Mouse (Mus musculus) NIH3T3 (cell line): Measurements from ENCODE around the gene Shkbp1.
A peak's percentile ranks its signal among the peaks of the same experiment; 100 is the strongest.

ENCODE experiments used
- DNase-seq: peaks from one replicate; pipeline ENCODE4 v3.0.0-alpha.2; 2012; ENCODE audit warnings: low read depth

Shkbp1 gene

DNA sequence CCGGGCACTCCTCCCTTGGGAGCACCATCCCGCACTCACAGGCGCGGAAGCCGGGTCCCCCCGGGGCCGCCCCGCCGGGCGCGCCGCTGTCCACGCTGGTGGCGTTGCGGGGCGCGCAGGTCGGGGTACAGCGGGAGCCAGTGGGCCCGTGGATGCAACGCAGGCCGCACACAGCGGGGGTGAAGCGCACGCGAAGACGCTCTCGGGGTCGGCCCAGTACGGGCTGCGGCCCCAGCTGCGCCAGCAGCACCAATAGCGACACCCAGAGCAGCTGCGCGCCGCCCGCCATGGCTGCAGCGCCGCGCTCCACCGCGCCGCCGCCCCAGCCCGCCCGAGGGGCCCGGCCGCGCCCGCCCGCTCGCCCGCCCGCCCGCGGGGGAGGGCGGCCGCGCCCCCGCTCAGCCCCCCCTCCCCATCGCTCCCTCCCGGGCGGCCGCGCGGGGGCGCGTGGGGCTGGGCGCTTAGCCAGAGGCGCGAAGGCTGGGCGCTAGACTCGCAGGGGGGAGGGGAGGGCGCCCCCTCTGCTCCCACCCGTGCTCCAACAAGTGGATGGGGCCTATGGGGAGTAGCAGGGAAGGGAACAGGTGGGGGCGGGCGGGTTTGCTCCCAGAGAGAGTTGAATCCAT, 22.4 kb downstream of the Shkbp1 start:
- DNase-seq: peak; percentile 32

- peak; percentile 91 for DNase-seq
Measured at GRCm38 (mm10) chr7:27332353-27333199, 23.2 kb downstream of the Shkbp1 start.

GRCm38 (mm10) chr7:27331854-27332253, 24.0 kb downstream of the Shkbp1 start:
- DNase-seq: peak; percentile 38

DNA sequence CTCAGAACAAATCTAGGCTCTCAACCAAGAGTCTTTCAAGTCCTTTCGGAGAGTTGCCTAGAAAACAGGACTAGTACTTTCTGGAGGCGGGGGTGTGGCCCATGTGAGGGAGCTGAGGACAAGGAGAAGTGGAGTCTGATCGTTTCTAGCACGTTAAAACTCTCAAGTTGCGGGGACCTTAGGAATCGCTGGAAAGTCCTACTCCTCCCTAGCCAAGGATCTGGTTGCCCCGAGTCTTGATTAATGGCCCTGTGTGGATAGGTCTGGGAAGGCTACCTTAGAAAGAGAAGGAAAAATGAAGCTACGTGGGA, 24.3 kb downstream of the Shkbp1 start:
- DNase-seq: peak; percentile 64

DNA sequence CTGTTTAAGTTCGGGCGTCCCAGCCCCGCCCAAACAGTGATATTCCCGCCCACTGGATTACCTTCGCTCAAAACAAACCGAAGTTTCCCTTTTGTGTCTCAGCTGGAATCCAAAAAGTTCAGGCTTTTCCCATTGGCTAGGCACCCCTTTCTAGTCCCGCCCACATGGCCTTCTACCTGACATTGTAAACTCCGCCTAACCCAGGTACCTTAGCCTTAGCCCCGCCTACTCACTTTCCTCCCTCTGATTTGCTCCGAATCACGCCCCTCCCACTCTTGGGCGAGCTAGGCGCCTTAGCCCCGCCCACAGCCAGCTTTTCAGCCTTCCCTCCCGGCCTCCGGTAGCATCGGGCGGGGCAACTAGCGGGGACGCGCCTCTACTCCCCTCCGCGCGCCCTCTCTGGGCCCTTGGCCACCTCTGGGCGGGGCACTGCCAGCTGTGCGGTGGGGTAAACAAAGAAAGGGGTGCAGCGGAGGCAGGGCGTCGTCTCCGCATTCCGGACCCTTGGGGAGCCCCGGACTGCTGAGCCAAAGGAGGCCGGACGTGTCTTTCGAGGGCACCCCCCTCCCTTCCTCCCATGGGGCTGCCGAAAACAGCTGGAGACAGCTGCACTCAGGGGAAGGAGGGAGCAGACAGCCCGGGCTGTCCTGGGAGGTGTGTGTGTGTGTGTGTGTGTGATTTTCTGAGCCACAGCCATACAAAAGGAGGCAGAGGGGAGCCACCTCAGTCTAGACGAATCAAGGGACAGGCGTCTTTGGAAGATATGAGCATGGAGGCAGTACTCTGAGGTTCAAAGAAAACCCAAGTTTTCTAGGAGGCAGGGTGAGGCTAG, 24.9 kb downstream of the Shkbp1 start:
- DNase-seq: peak; percentile 98

GRCm38 (mm10) chr7:27329981-27330380, 25.8 kb downstream of the Shkbp1 start:
- no peak for DNase-seq

GRCm38 (mm10) chr7:27329326-27329947, 26.4 kb downstream of the Shkbp1 start:
- peak; percentile 41 for DNase-seq

GRCm38 (mm10) chr7:27328648-27329047, 27.2 kb downstream of the Shkbp1 start:
- DNase-seq: no peak

DNA sequence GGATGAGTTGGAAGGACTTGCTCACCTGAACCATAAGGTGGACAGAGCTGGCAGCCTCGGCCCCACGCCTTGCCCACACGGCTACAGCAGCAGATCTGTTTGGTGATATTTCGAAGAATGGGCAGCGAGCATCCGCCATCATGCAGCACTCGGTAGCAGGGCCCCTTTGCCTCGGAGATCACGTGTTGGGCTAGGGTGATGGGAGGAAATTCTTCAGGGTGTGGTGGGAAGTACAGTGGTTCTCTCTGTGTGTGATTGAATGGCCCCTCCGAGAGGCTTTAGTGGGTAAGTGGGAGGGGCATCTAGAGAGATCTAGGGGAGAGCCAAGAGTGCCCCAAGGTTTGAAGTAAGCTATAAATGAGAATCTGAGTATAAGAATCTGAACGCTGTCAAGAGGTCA, 27.7 kb downstream of the Shkbp1 start:
- no peak for DNase-seq

- no peak for DNase-seq
Measured at GRCm38 (mm10) chr7:27327500-27327899, 28.3 kb downstream of the Shkbp1 start.

DNA sequence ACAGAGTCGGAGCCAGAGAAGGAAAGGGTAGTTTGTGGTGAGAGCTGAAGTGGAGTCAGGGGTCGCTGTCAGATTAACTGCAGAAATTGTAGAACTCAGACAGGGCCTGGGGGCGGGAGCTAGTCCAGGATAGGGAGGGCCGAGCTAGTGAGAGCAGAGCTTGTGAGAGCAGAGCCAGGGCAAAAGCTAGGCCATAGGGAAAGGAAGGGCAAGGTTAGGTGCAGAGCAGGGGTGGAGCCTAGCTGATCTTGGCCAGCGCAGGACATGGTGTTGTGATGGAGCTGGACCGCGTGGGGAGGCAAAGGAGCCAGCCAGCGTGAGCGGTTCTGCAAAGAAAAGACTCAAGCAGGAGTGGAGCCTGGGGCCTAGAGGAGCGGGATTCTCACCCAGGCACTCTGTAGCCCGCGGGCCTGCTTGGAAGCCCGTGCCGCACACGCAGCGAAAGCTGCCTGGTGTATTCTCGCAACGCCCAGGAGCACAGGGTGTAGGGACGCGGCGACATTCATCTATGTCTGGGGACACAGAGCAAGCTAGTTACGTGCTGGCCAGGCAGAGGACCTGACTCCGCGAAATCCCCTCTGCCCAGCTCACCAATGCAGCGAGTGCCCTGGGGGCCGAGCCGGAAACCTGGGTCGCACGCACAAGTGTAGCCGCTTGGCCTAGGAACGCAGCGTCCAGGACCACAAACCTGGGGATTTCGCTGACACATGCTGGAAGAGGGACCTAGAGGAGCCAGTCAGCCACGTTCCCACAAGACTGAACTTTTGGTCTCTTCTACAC, 29.5 kb downstream of the Shkbp1 start:
- DNase-seq: no peak

DNA sequence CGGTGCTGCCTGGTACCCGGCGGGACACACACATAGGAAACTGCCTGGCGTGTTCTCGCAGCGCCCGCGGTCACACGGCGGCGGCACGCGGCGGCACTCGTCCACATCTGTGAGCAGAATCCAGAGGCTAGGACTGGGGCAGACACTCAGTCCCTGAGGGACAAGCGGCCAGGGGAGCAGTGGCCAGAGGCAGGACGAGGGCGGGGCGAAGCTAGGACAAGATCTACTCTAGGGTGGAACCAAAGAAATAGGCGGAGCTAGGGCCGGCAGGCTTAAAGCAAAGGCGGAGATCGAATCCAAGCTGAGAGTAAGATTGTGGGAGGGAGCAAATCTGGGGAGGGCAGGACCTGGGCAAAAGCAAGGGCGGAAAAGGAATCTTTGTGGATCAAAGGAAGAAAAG, 30.1 kb downstream of the Shkbp1 start:
- no peak for DNase-seq

DNA sequence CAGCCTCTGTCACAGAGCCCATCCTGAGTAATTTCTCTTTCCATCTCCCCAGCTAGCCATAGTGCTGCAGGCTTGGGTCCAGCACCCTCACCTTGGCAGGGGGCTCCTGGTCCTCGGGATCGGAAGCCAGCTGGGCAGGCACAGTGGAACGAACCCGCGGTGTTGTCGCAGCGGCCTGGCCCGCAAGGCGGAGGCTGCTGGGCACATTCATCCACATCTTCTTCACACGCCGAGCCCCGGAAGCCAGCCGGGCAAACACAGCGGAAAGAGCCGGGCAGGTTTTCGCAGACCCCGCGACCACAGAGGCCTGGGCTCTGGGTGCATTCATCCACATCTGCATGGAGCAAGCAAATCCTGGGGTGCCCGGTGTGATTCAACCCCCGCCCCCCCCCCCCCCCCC, 30.9 kb downstream of the Shkbp1 start:
- no peak for DNase-seq

- DNase-seq: no peak
Measured at GRCm38 (mm10) chr7:27324161-27324560, 31.7 kb downstream of the Shkbp1 start.

DNA sequence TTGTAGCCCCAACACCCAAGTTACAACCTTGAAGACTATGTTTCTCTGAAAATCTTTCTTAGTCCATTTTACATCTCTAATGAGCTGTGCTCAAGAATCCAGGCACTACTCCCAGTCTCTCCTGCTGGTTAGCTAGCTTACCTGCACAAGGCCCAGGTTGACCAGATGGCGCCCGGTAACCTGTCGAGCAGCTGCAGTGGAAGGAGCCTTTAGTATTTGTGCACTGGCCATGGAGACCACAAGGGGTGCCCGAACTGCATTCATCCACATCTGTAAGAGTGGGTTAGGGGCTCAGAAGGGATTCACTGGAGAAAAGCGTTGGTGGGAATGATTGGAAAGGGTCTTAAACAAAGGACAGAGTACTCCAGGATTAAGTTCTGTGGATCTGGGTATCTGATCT, 32.8 kb downstream of the Shkbp1 start:
- no peak for DNase-seq

GRCm38 (mm10) chr7:27322291-27322690, 33.5 kb downstream of the Shkbp1 start:
- no peak for DNase-seq

DNA sequence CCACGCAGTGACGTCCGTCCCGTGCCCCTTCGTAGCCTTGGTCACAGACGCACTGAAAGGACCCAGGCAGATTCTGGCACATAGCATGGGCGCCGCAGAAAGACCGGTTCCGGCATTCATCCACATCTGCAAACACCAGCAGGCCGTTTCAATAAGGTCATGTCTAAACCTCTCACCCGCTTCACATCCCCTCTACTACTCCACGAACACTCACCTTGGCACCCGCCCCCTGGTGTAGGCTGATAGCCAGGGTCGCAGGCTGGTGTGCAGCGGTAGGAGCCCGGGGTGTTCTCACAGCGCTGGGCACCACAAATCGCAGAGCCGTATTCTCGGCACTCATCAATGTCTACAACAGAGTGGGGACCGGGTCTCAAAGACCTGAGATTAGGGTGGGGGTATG, 36.4 kb downstream of the Shkbp1 start:
- DNase-seq: no peak

DNA sequence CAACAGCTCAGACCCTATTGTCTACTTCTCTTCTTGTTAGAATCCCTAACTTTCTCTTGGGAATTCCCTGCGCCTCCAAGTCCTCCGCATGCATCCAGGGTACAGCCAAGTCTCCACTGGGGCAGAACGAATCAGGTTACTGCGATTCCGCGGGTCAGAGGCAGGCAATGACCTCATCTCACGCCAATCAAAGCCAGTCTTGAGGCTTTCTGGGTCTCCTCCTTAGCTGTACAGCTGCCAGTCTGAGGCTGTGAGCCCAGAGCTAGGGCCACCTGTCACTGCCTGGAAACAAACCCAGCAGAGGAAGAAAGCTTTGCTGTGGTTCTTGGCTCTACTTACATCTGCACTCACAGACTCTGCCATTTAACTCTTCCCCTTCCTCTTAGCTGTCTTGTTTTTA, 39.9 kb downstream of the Shkbp1 start:
- no peak for DNase-seq

DNA sequence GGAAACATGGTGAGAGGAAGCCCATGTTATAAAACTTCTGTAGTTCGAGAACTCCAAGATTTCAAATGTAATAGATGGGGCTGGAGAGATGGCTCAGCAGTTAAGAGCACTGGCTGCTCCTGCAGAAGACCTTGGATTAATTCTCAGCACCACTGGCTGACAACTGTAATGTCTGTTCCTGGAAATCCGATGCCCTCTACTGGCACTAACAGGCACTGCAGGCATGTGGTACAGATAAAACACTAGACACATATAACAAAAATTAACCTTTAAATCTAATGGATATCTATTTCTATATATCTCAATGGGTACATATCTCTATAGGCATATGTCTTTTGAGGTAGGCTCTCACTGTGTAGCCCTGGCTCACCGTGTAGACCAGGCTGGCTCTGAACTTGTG, 41.4 kb downstream of the Shkbp1 start:
- no peak for DNase-seq

DNA sequence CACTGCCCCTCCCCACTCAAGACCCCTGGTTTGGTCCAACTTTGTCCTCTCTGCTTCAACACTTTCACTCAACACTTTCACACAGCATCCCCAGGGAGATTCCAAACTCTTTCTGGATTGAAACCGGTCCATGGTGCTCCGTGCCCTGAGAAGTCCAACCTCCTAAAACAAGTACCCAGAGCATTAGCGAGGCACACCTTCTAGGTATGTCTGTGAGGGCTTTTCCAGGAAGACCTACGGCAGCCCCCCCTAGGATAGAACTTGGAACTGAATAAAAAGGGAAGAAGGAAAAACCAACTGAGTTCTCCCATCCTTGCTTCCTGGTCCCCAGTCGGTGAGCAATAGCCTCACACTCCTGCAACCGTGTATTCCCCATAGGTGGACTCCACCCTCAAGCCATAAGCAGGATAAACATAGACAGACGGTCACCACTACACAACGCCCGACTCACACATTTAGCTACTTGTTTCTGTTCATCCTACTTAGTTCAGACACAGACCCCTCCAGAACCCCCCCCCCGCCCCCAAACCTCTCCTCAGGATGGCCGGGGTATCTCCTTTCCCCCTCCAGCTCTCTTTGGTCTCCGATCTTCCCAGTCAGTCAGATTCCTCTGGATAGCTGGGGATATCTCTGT, 44.1 kb downstream of the Shkbp1 start:
- DNase-seq: no peak

DNA sequence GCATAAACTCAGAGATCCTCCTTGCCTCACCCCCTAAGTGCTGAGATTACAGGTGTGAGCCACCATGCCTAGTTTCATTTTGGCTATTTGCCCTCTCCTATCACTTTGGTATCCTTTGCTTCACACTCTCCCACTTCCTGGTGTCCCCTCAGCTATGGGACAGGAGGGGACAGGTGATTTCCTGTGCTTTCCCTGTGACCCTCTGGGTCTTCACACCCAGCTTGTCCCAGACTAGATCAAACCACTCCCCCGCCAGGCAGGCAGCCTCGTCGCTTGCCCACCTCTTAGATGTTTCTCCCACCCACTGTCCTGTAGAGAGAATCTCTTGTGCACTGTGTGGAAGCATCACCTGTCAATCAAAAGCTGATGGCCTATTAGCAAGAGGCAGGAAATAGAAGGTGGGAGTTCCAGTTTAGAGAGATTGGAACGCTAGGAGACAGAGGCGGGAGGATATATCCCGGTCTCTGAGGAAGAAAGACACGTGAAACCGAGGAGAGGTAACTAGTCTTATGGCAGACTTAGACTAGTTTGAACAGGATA, 44.8 kb downstream of the Shkbp1 start:
- DNase-seq: no peak
